Mouse (Mus musculus): Measurements from ENCODE around the gene Olfr1086. TPM values are rescaled to one million over a fixed set of nuclear protein-coding genes. Genes with fewer than 3 reads are reported as not detected.

Olfr1086 gene
- not detected for polyA plus RNA-seq (2014; fragmentation: Illumina TruSeq; extraction: RNeasy Lipid Tissue Mini Kit (QIAGEN cat#74804))

DNA sequence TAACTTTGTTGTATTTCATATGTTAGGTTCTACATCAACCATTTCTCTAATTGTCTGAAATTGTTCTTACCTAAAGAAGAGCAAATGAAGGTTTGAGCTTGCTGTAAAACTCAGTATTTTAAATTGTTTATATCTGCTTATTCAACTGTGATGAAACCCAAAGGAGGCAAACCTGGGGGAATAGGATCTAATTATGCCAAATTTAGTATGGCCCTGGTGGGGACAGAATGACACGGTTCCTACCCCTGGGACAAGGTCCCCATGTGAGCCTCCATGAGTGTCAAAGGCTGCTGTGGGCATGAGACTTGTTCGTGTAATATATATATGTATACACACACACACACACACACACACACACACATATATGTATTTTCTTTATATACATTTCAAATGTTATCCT, at the start of gene Olfr1086:
Olfr1086 (minus strand) TSS at position 101 of the 400 bp plus-strand sequence.

GRCm38 (mm10) chr2:86698295-86698694, 18.4 kb upstream of the Olfr1086 start, which contains the start of gene Olfr1087:
Gene Olfr1087, minus strand, starts transcription at chr2:86698395.

GRCm38 (mm10) chr2:86661919-86662318, 18.0 kb downstream of the Olfr1086 start, which contains the start of gene Olfr1085:
Gene Olfr1085, minus strand, starts transcription at chr2:86662019.

DNA sequence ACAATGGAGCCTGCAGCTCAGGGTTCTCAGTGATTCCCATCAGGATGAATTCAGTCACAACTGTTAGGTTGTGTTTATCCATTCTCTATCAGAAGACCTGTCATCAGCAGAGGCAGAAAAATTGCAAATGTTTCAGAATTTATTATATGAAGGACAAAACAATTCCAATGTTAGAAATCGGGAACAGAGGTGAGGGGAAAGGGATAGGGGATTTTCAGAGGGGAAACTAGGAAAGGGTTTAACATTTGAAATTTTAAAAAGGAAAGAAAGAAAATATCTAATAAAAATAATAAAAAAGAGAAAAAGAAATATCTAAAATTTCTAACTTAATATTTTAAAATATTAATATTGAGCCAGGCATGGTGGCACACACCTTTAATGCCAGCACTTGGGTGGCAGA, 40.3 kb downstream of the Olfr1086 start, which contains the start of gene Olfr1084:
Olfr1084 (minus strand) TSS at position 101 of the 400 bp plus-strand sequence.

Other genes with a start within 250 kb of the Olfr1086 start
- not detected for gene Olfr1065, start 229.5 kb downstream of the Olfr1086 start, polyA plus RNA-seq (2014; fragmentation: Illumina TruSeq; extraction: RNeasy Lipid Tissue Mini Kit (QIAGEN cat#74804))
- not detected for gene Olfr1066, start 223.8 kb downstream of the Olfr1086 start, polyA plus RNA-seq (2014; fragmentation: Illumina TruSeq; extraction: RNeasy Lipid Tissue Mini Kit (QIAGEN cat#74804))
- gene Olfr228, start 192.7 kb downstream of the Olfr1086 start, polyA plus RNA-seq (2014; fragmentation: Illumina TruSeq; extraction: RNeasy Lipid Tissue Mini Kit (QIAGEN cat#74804)): not detected
- gene Olfr1076, start 171.6 kb downstream of the Olfr1086 start, polyA plus RNA-seq (2014; fragmentation: Illumina TruSeq; extraction: RNeasy Lipid Tissue Mini Kit (QIAGEN cat#74804)): not detected
- not detected for gene Olfr1079, start 137.6 kb downstream of the Olfr1086 start, polyA plus RNA-seq (2014; fragmentation: Illumina TruSeq; extraction: RNeasy Lipid Tissue Mini Kit (QIAGEN cat#74804))
- gene Olfr1080, start 121.9 kb downstream of the Olfr1086 start, polyA plus RNA-seq (2014; fragmentation: Illumina TruSeq; extraction: RNeasy Lipid Tissue Mini Kit (QIAGEN cat#74804)): not detected
- gene Olfr1082, start 81.1 kb downstream of the Olfr1086 start, polyA plus RNA-seq (2014; fragmentation: Illumina TruSeq; extraction: RNeasy Lipid Tissue Mini Kit (QIAGEN cat#74804)): not detected
- gene Olfr1084, start 40.4 kb downstream of the Olfr1086 start, polyA plus RNA-seq (2014; fragmentation: Illumina TruSeq; extraction: RNeasy Lipid Tissue Mini Kit (QIAGEN cat#74804)): not detected
- not detected for gene Olfr1085, start 18.1 kb downstream of the Olfr1086 start, polyA plus RNA-seq (2014; fragmentation: Illumina TruSeq; extraction: RNeasy Lipid Tissue Mini Kit (QIAGEN cat#74804))
- gene Olfr1087, start 18.3 kb upstream of the Olfr1086 start, polyA plus RNA-seq (2014; fragmentation: Illumina TruSeq; extraction: RNeasy Lipid Tissue Mini Kit (QIAGEN cat#74804)): not detected
- gene Olfr1089, start 53.6 kb upstream of the Olfr1086 start, polyA plus RNA-seq (2014; fragmentation: Illumina TruSeq; extraction: RNeasy Lipid Tissue Mini Kit (QIAGEN cat#74804)): not detected
- gene Olfr1090, start 78.9 kb upstream of the Olfr1086 start, polyA plus RNA-seq (2014; fragmentation: Illumina TruSeq; extraction: RNeasy Lipid Tissue Mini Kit (QIAGEN cat#74804)): not detected
- not detected for gene Olfr1093, start 102.4 kb upstream of the Olfr1086 start, polyA plus RNA-seq (2014; fragmentation: Illumina TruSeq; extraction: RNeasy Lipid Tissue Mini Kit (QIAGEN cat#74804))
- not detected for gene Olfr141, start 129.9 kb upstream of the Olfr1086 start, polyA plus RNA-seq (2014; fragmentation: Illumina TruSeq; extraction: RNeasy Lipid Tissue Mini Kit (QIAGEN cat#74804))
- gene Olfr1094, start 144.6 kb upstream of the Olfr1086 start, polyA plus RNA-seq (2014; fragmentation: Illumina TruSeq; extraction: RNeasy Lipid Tissue Mini Kit (QIAGEN cat#74804)): not detected
- gene Olfr1095, start 171.6 kb upstream of the Olfr1086 start, polyA plus RNA-seq (2014; fragmentation: Illumina TruSeq; extraction: RNeasy Lipid Tissue Mini Kit (QIAGEN cat#74804)): not detected
- gene Gm13723, start 194.7 kb upstream of the Olfr1086 start, polyA plus RNA-seq (2014; fragmentation: Illumina TruSeq; extraction: RNeasy Lipid Tissue Mini Kit (QIAGEN cat#74804)): not detected
- gene Olfr1097, start 212.1 kb upstream of the Olfr1086 start, polyA plus RNA-seq (2014; fragmentation: Illumina TruSeq; extraction: RNeasy Lipid Tissue Mini Kit (QIAGEN cat#74804)): not detected
- gene Olfr1098, start 244.5 kb upstream of the Olfr1086 start, polyA plus RNA-seq (2014; fragmentation: Illumina TruSeq; extraction: RNeasy Lipid Tissue Mini Kit (QIAGEN cat#74804)): not detected